Mouse (Mus musculus) liver, adult 2 months (tissue): ENCODE measurements around the gene Clip3.

ENCODE experiments used
- CTCF ChIP-seq: fragments of 200-500 bp; IDR thresholded peaks from 2 replicates; pipeline ENCODE4 v1.5.1; 2011; ENCODE audit warnings: low read depth, low read length, control low read depth
- POLR2A ChIP-seq: fragments of 200-500 bp; IDR thresholded peaks from 2 replicates; pipeline ENCODE4 v1.6.1; 2011; ENCODE audit warnings: low read length, control low read depth; ENCODE audit not compliant: insufficient read depth; ENCODE audit errors: extremely low read depth

- no peak for TF ChIP-seq POLR2A
- no peak for TF ChIP-seq CTCF
Observed at GRCm38 (mm10) chr7:30251956-30252954, 39.3 kb upstream of the Clip3 start.
